Mouse (Mus musculus) cortical plate, adult 2 months (tissue): Measurements from ENCODE around the gene Evi5.
A peak's percentile ranks its signal among the peaks of the same experiment; 100 is the strongest.
"Not testable (repeated sequence)": the region's sequence is repeated elsewhere in the genome, so short reads cannot be mapped to it uniquely, and the experiment has no call there.

Source experiments
- CTCF ChIP-seq: fragments of 200-500 bp; IDR thresholded peaks from 2 replicates; pipeline ENCODE4 v1.5.1; 2011; ENCODE audit warnings: mild to moderate bottlenecking, control low read depth, low read length; ENCODE audit not compliant: insufficient read depth; ENCODE audit errors: extremely low read depth
- POLR2A ChIP-seq: fragments of 200-500 bp; IDR thresholded peaks from 2 replicates; pipeline ENCODE4 v1.6.1; 2011; ENCODE audit warnings: mild to moderate bottlenecking, low read length, control low read depth; ENCODE audit not compliant: insufficient read depth; ENCODE audit errors: extremely low read depth

GRCm38 (mm10) chr5:107891515-107891914, 16.6 kb upstream of the Evi5 start:
- peak; percentile 34; the same call in 1 of the 2 replicates for TF ChIP-seq CTCF
- not testable (repeated sequence) for TF ChIP-seq POLR2A
